Mouse (Mus musculus): Measurements from ENCODE around the gene Gm20388. TPM values are rescaled to one million over a fixed set of nuclear protein-coding genes. Genes with fewer than 3 reads are reported as not detected.

Gm20388 gene
- polyA plus RNA-seq, 1 experiment from 2014 or later, result not detected

- H3K9me3 ChIP-seq (ENCODE audit: control insufficient read depth, low read length), result no peaks in the 10 kb centered on the region
- 38% methylated on average over 9 of the region's 9 CpGs for WGBS
- no peak overlapping the region for H3K4me2 ChIP-seq (ENCODE audit: low read length)
- no peak overlapping the region for H3K9ac ChIP-seq (ENCODE audit: low read length)
- H3K4me1 ChIP-seq (ENCODE audit: control insufficient read depth in 2 of 2, insufficient read depth in 2 of 2, low read length in 2 of 2), result peaks cover 18 to 27% of the 10 kb centered on the region in 2 experiments
- H3K4me3 ChIP-seq (ENCODE audit: control insufficient read depth in 1 of 2, insufficient read depth in 1 of 2, low read depth in 1 of 2, low read length in 2 of 2), result no peak overlapping the region
- H3K27me3 ChIP-seq (ENCODE audit: control insufficient read depth, insufficient read depth, low read length), result no peaks in the 10 kb centered on the region
- ATAC-seq (ENCODE audit: insufficient number of reproducible peaks, insufficient read depth, low FRiP score, low read depth), result no peak
- no peaks in the 10 kb centered on the region for H3K36me3 ChIP-seq (ENCODE audit: control insufficient read depth, insufficient read depth, low read length)
- H3K27ac ChIP-seq (replicated peaks in 1 of 2; ENCODE audit: control insufficient read depth in 1 of 2, insufficient read depth in 1 of 2, low read depth in 2 of 2, low read length in 2 of 2), result 0 out of 4 replicates have a peak overlapping the region, but pooled peaks of 1 of the 2 experiments have one; percentile 12
These were observed 4231.2 kb downstream of the Gm20388 start for GRCm38 (mm10) chr8:124141681-124142391.

GRCm38 (mm10) chr8:124143003-124143402 lies 4232.4 kb downstream of the Gm20388 start:
- H3K9me3 ChIP-seq (ENCODE audit: control insufficient read depth, low read length), result no peaks in the 10 kb centered on the region

GRCm38 (mm10) chr8:124143871-124144618 lies 4233.4 kb downstream of the Gm20388 start:
- H3K27me3 ChIP-seq (ENCODE audit: control insufficient read depth, insufficient read depth, low read length), result no peaks in the 10 kb centered on the region
- no peaks in the 10 kb centered on the region for H3K36me3 ChIP-seq (ENCODE audit: control insufficient read depth, insufficient read depth, low read length)
- no peak overlapping the region for H3K27ac ChIP-seq (replicated peaks in 1 of 2; ENCODE audit: control insufficient read depth in 1 of 2, insufficient read depth in 1 of 2, low read depth in 2 of 2, low read length in 2 of 2)
- no peaks in the 10 kb centered on the region for H3K9me3 ChIP-seq (ENCODE audit: control insufficient read depth, low read length)
- H3K4me1 ChIP-seq (ENCODE audit: control insufficient read depth in 2 of 2, insufficient read depth in 2 of 2, low read length in 2 of 2), result peaks cover 15 to 22% of the 10 kb centered on the region in 2 experiments
- H3K9ac ChIP-seq (ENCODE audit: low read length), result no peak overlapping the region
- no peak for ATAC-seq (ENCODE audit: insufficient number of reproducible peaks, insufficient read depth, low FRiP score, low read depth)
- no peak overlapping the region for H3K4me2 ChIP-seq (ENCODE audit: low read length)
- no peak overlapping the region for H3K4me3 ChIP-seq (ENCODE audit: control insufficient read depth in 1 of 2, insufficient read depth in 1 of 2, low read depth in 1 of 2, low read length in 2 of 2)
- WGBS, result 91% methylated on average over 16 of the region's 16 CpGs

More at GRCm38 (mm10) chr8:124143003-124143402, 4232.4 kb downstream of the Gm20388 start:
- Histone ChIP-seq H3K4me1 (ENCODE audit: control insufficient read depth in 2 of 2, insufficient read depth in 2 of 2, low read length in 2 of 2) (peaks cover 15 to 22% of the 10 kb centered on the region in 2 experiments), H3K9ac (ENCODE audit: low read length) (no peak overlapping the region), H3K4me3 (ENCODE audit: control insufficient read depth in 1 of 2, insufficient read depth in 1 of 2, low read depth in 1 of 2, low read length in 2 of 2) (no peak overlapping the region), H3K36me3 (ENCODE audit: control insufficient read depth, insufficient read depth, low read length) (no peaks in the 10 kb centered on the region), H3K4me2 (ENCODE audit: low read length) (no peak overlapping the region), H3K27me3 (ENCODE audit: control insufficient read depth, insufficient read depth, low read length) (no peaks in the 10 kb centered on the region), H3K27ac (replicated peaks in 1 of 2; ENCODE audit: control insufficient read depth in 1 of 2, insufficient read depth in 1 of 2, low read depth in 2 of 2, low read length in 2 of 2) (no peak overlapping the region)
- 69% methylated on average over 5 of the region's 5 CpGs for WGBS
- no peak for ATAC-seq (ENCODE audit: insufficient number of reproducible peaks, insufficient read depth, low FRiP score, low read depth)

- Histone ChIP-seq H3K4me3 (ENCODE audit: control insufficient read depth in 1 of 2, insufficient read depth in 1 of 2, low read depth in 1 of 2, low read length in 2 of 2) (no peak overlapping the region), H3K27me3 (ENCODE audit: control insufficient read depth, insufficient read depth, low read length) (no peaks in the 10 kb centered on the region), H3K36me3 (ENCODE audit: control insufficient read depth, insufficient read depth, low read length) (no peaks in the 10 kb centered on the region), H3K27ac (replicated peaks in 1 of 2; ENCODE audit: control insufficient read depth in 1 of 2, insufficient read depth in 1 of 2, low read depth in 2 of 2, low read length in 2 of 2) (no peak overlapping the region), H3K9me3 (ENCODE audit: control insufficient read depth, low read length) (no peaks in the 10 kb centered on the region), H3K9ac (ENCODE audit: low read length) (no peak overlapping the region), H3K4me2 (ENCODE audit: low read length) (no peak overlapping the region), H3K4me1 (ENCODE audit: control insufficient read depth in 2 of 2, insufficient read depth in 2 of 2, low read length in 2 of 2) (peaks cover 15 to 22% of the 10 kb centered on the region in 2 experiments)
- no peak for ATAC-seq (ENCODE audit: insufficient number of reproducible peaks, insufficient read depth, low FRiP score, low read depth)
- 91% methylated on average over 12 of the region's 12 CpGs for WGBS
These were observed 4234.0 kb downstream of the Gm20388 start for GRCm38 (mm10) chr8:124144619-124144980.

GRCm38 (mm10) chr8:124146286-124146685 lies 4235.6 kb downstream of the Gm20388 start:
- Histone ChIP-seq H3K27me3 (ENCODE audit: control insufficient read depth, insufficient read depth, low read length) (no peaks in the 10 kb centered on the region), H3K27ac (replicated peaks in 1 of 2; ENCODE audit: control insufficient read depth in 1 of 2, insufficient read depth in 1 of 2, low read depth in 2 of 2, low read length in 2 of 2) (no peak overlapping the region), H3K9me3 (ENCODE audit: control insufficient read depth, low read length) (no peaks in the 10 kb centered on the region), H3K9ac (ENCODE audit: low read length) (no peak overlapping the region), H3K4me2 (ENCODE audit: low read length) (no peak overlapping the region), H3K4me1 (ENCODE audit: control insufficient read depth in 2 of 2, insufficient read depth in 2 of 2, low read length in 2 of 2) (peaks cover 6 to 8% of the 10 kb centered on the region in 2 experiments; a peak in 3 of 4 replicates), H3K4me3 (ENCODE audit: control insufficient read depth in 1 of 2, insufficient read depth in 1 of 2, low read depth in 1 of 2, low read length in 2 of 2) (no peak overlapping the region), H3K36me3 (ENCODE audit: control insufficient read depth, insufficient read depth, low read length) (no peaks in the 10 kb centered on the region)
- WGBS, result 78% methylated on average over 5 of the region's 5 CpGs
- ATAC-seq (ENCODE audit: insufficient number of reproducible peaks, insufficient read depth, low FRiP score, low read depth), result no peak

- no peak for ATAC-seq (ENCODE audit: insufficient number of reproducible peaks, insufficient read depth, low FRiP score, low read depth)
- H3K36me3 ChIP-seq (ENCODE audit: control insufficient read depth, insufficient read depth, low read length), result no peaks in the 10 kb centered on the region
- H3K4me2 ChIP-seq (ENCODE audit: low read length), result no peak overlapping the region
- no peak overlapping the region for H3K27ac ChIP-seq (replicated peaks in 1 of 2; ENCODE audit: control insufficient read depth in 1 of 2, insufficient read depth in 1 of 2, low read depth in 2 of 2, low read length in 2 of 2)
- H3K9ac ChIP-seq (ENCODE audit: low read length), result no peak overlapping the region
- peaks cover 0 to 3% of the 10 kb centered on the region in 2 experiments; a peak in 1 of 4 replicates for H3K4me1 ChIP-seq (ENCODE audit: control insufficient read depth in 2 of 2, insufficient read depth in 2 of 2, low read length in 2 of 2)
- WGBS, result 48% methylated on average over 11 of the region's 11 CpGs
- no peaks in the 10 kb centered on the region for H3K9me3 ChIP-seq (ENCODE audit: control insufficient read depth, low read length)
- H3K4me3 ChIP-seq (ENCODE audit: control insufficient read depth in 1 of 2, insufficient read depth in 1 of 2, low read depth in 1 of 2, low read length in 2 of 2), result no peak overlapping the region
- H3K27me3 ChIP-seq (ENCODE audit: control insufficient read depth, insufficient read depth, low read length), result no peaks in the 10 kb centered on the region
These were observed 4239.4 kb downstream of the Gm20388 start for GRCm38 (mm10) chr8:124150009-124150408.

- no peak for ATAC-seq (ENCODE audit: insufficient number of reproducible peaks, insufficient read depth, low FRiP score, low read depth)
- Histone ChIP-seq H3K4me1 (ENCODE audit: control insufficient read depth in 2 of 2, insufficient read depth in 2 of 2, low read length in 2 of 2) (peaks cover 0 to 3% of the 10 kb centered on the region in 2 experiments; a peak in 1 of 4 replicates), H3K9me3 (ENCODE audit: control insufficient read depth, low read length) (no peaks in the 10 kb centered on the region), H3K9ac (ENCODE audit: low read length) (no peak overlapping the region), H3K27ac (replicated peaks in 1 of 2; ENCODE audit: control insufficient read depth in 1 of 2, insufficient read depth in 1 of 2, low read depth in 2 of 2, low read length in 2 of 2) (no peak overlapping the region), H3K4me3 (ENCODE audit: control insufficient read depth in 1 of 2, insufficient read depth in 1 of 2, low read depth in 1 of 2, low read length in 2 of 2) (no peak overlapping the region), H3K36me3 (ENCODE audit: control insufficient read depth, insufficient read depth, low read length) (no peaks in the 10 kb centered on the region), H3K27me3 (ENCODE audit: control insufficient read depth, insufficient read depth, low read length) (no peaks in the 10 kb centered on the region), H3K4me2 (ENCODE audit: low read length) (no peak overlapping the region)
- WGBS, result 77% methylated on average over 5 of the region's 5 CpGs
These were observed 4239.9 kb downstream of the Gm20388 start for GRCm38 (mm10) chr8:124150536-124150935.

Measured in heart, embryonic 14.5 days (tissue).